Mouse (Mus musculus) olfactory bulb, adult 2 months (tissue): ENCODE measurements around the gene Gm11111.

Source experiments
- CTCF ChIP-seq: fragments of 200-500 bp; IDR thresholded peaks from 2 replicates; pipeline ENCODE4 v1.5.1; 2012; ENCODE audit warnings: low read depth, mild to moderate bottlenecking, low read length, moderate library complexity; ENCODE audit not compliant: insufficient read depth
- POLR2A ChIP-seq: fragments of 200-500 bp; IDR thresholded peaks from 2 replicates; pipeline ENCODE4 v1.6.1; 2012; ENCODE audit warnings: mild to moderate bottlenecking, low read depth, low read length, moderate library complexity; ENCODE audit not compliant: insufficient read depth

DNA sequence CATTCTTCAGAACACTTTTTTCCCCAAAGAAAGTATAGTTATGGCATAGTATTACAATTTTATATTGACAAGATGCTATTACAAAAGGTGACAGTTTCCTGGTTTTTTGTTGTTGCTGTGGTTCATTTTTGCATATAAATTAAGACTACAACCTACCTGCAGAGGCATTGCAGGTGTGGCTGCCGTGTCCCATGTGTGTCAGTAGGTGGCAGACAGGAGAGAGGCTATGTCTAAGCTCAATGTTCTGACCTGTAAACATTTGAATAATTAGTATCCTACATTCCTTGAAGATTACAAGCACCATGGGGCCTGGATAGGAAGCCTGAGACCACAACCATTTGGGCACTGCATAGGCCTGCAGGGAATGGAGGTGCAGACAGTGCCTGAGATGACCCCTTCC lies 11.2 kb upstream of the Gm11111 start:
- TF ChIP-seq CTCF (no peak), POLR2A (no peak)
